Mouse (Mus musculus) liver, adult 2 months (tissue): Measurements from ENCODE around the gene Lpar2. TPM values are rescaled to one million over a fixed set of nuclear protein-coding genes. Genes with fewer than 3 reads are reported as not detected.

Experiments used
- DNase-seq: peaks from one replicate; pipeline ENCODE4 v3.0.0-alpha.2; 2011; ENCODE audit warnings: low read depth, low spot score; ENCODE audit errors: extremely low read depth
- H3K27ac ChIP-seq: fragments of 200-500 bp; replicated peaks from 2 replicates; pipeline ENCODE4 v1.5.1; 2012; ENCODE audit warnings: low read depth, mild to moderate bottlenecking, control low read depth, inconsistent platforms, low read length; ENCODE audit not compliant: insufficient read depth
- H3K27me3 ChIP-seq: fragments of 200-500 bp; 2 replicates; pipeline ENCODE4 v1.6.1; 2012; ENCODE audit warnings: mild to moderate bottlenecking, moderate library complexity, low read length, inconsistent platforms; ENCODE audit not compliant: control insufficient read depth, insufficient read depth
- H3K36me3 ChIP-seq: fragments of 200-500 bp; 2 replicates; pipeline ENCODE4 v1.6.1; 2012; ENCODE audit warnings: low read length, inconsistent platforms; ENCODE audit not compliant: control insufficient read depth, insufficient read depth
- H3K4me1 ChIP-seq: fragments of 200-500 bp; 2 replicates; pipeline ENCODE4 v1.6.1; 2011; ENCODE audit warnings: low read length; ENCODE audit not compliant: control insufficient read depth, insufficient read depth
- H3K4me3 ChIP-seq: fragments of 200-500 bp; 2 replicates; pipeline ENCODE4 v1.5.1; 2011; ENCODE audit warnings: low read depth, mild to moderate bottlenecking, control low read depth, low read length, moderate library complexity; ENCODE audit not compliant: insufficient read depth
- H3K79me2 ChIP-seq: fragments of 200-500 bp; 2 replicates; pipeline ENCODE4 v1.6.1; 2012; ENCODE audit warnings: inconsistent platforms, mild to moderate bottlenecking, low read length, moderate library complexity; ENCODE audit not compliant: control insufficient read depth, insufficient read depth
- H3K9ac ChIP-seq: fragments of 200-500 bp; 2 replicates; pipeline ENCODE4 v1.6.1; 2012; ENCODE audit warnings: low read depth, mild to moderate bottlenecking, control low read depth, inconsistent platforms, low read length
- CTCF ChIP-seq: fragments of 200-500 bp; IDR thresholded peaks from 2 replicates; pipeline ENCODE4 v1.5.1; 2011; ENCODE audit warnings: low read depth, low read length, control low read depth
- POLR2A ChIP-seq: fragments of 200-500 bp; IDR thresholded peaks from 2 replicates; pipeline ENCODE4 v1.6.1; 2011; ENCODE audit warnings: low read length, control low read depth; ENCODE audit not compliant: insufficient read depth; ENCODE audit errors: extremely low read depth
- WGBS: fragments of 180-500 bp; shearing (Covaris S2); methylation state at CpG from one replicate; pipeline ENCODE4 v1.1.7; 2018; 5-methylcytosine and 5-hydroxymethylcytosine counted together
- polyA plus RNA-seq: library from polyadenylated mRNA; depleted of rRNA; stranded (reverse); fragments of >200 nt; gene quantifications from 2 replicates; pipeline ENCODE4 v1.2.3, GENCODE M21; 2012; rRNA removed
- total RNA-seq: library from RNA; depleted of rRNA; stranded (reverse); fragments of >200 nt; gene quantifications from 2 replicates; pipeline ENCODE4 v1.2.3, GENCODE M21; 2014; rRNA removed

The Lpar2 gene
- total and polyA plus RNA-seq, 2 experiments = 0.18 to 0.77 TPM

GRCm38 (mm10) chr8:69877992-69878391 is 55.8 kb downstream of the Lpar2 start:
- Histone ChIP-seq H3K4me3 (no peak overlapping the region), H3K36me3 (no peaks in the 10 kb centered on the region), H3K9ac (no peak overlapping the region), H3K4me1 (no peaks in the 10 kb centered on the region), H3K27me3 (peaks cover 27% of the 10 kb centered on the region), H3K27ac (no peak overlapping the region), H3K79me2 (no peaks in the 10 kb centered on the region)
- 78% methylated on average over 3 of the region's 3 CpGs for WGBS
- no peak for DNase-seq
- TF ChIP-seq CTCF (no peak), POLR2A (no peak)

GRCm38 (mm10) chr8:69879678-69880077 is 57.4 kb downstream of the Lpar2 start:
- no peak overlapping the region for H3K9ac ChIP-seq
- no peak overlapping the region for H3K4me3 ChIP-seq
- no peak for DNase-seq
- no peaks in the 10 kb centered on the region for H3K36me3 ChIP-seq
- WGBS = 68% methylated on average over 8 of the region's 8 CpGs
- H3K4me1 ChIP-seq = no peaks in the 10 kb centered on the region
- H3K79me2 ChIP-seq = no peaks in the 10 kb centered on the region
- no peak overlapping the region for H3K27ac ChIP-seq
- TF ChIP-seq POLR2A (no peak), CTCF (no peak)
- peaks cover 33% of the 10 kb centered on the region for H3K27me3 ChIP-seq

Other genes with a start within 250 kb of the Lpar2 start
- gene Zfp868, start 196.9 kb upstream of the Lpar2 start, total RNA-seq = 7.4 and 7.7 TPM in 2 replicates
- gene Zfp868, start 196.9 kb upstream of the Lpar2 start, polyA plus RNA-seq = 1.7 and 2.1 TPM in 2 replicates
- gene Zfp964, start 167.9 kb upstream of the Lpar2 start, total RNA-seq = 1.8 and 2.0 TPM in 2 replicates
- gene Zfp964, start 167.9 kb upstream of the Lpar2 start, polyA plus RNA-seq = 0.30 and 0.31 TPM in 2 replicates
- gene Zfp869, start 111.7 kb upstream of the Lpar2 start, total RNA-seq = 14.0 and 17.4 TPM in 2 replicates
- 1.2 and 1.8 TPM in 2 replicates for gene Zfp869, start 111.7 kb upstream of the Lpar2 start, polyA plus RNA-seq
- 4.0 and 4.1 TPM in 2 replicates for gene Zfp963, start 72.5 kb upstream of the Lpar2 start, total RNA-seq
- gene Zfp963, start 72.5 kb upstream of the Lpar2 start, polyA plus RNA-seq = 1.4 and 1.7 TPM in 2 replicates
- not detected in 2 replicates for gene Gm20422, start 47.5 kb upstream of the Lpar2 start, total RNA-seq
- gene Gm20422, start 47.5 kb upstream of the Lpar2 start, polyA plus RNA-seq = not detected in 2 replicates
- gene Atp13a1, start 31.3 kb upstream of the Lpar2 start, total RNA-seq = 19.4 and 29.1 TPM in 2 replicates
- 42.6 and 60.1 TPM in 2 replicates for gene Atp13a1, start 31.3 kb upstream of the Lpar2 start, polyA plus RNA-seq
- 13.1 and 13.2 TPM in 2 replicates for gene Zfp866, start 31.3 kb upstream of the Lpar2 start, total RNA-seq
- 3.3 and 4.6 TPM in 2 replicates for gene Zfp866, start 31.3 kb upstream of the Lpar2 start, polyA plus RNA-seq
- gene Gmip, start 13.8 kb upstream of the Lpar2 start, total RNA-seq = 2.2 and 4.2 TPM in 2 replicates
- 6.5 and 12.6 TPM in 2 replicates for gene Gmip, start 13.8 kb upstream of the Lpar2 start, polyA plus RNA-seq
- 0.20 and 0.46 TPM in 2 replicates for gene Pbx4, start 10.1 kb downstream of the Lpar2 start, total RNA-seq
- gene Pbx4, start 10.1 kb downstream of the Lpar2 start, polyA plus RNA-seq = 0.65 and 1.7 TPM in 2 replicates
- gene Cilp2, start 65.3 kb downstream of the Lpar2 start, total RNA-seq = under 0.01 TPM in 1 of 2 replicates, not detected in the other
- gene Cilp2, start 65.3 kb downstream of the Lpar2 start, polyA plus RNA-seq = 0.01 and 0.05 TPM in 2 replicates
- not detected in 2 replicates for gene Tssk6, start 79.8 kb downstream of the Lpar2 start, total RNA-seq
- gene Tssk6, start 79.8 kb downstream of the Lpar2 start, polyA plus RNA-seq = 0.09 TPM in 1 of 2 replicates, not detected in the other
- gene Ndufa13, start 80.1 kb downstream of the Lpar2 start, total RNA-seq = 132 and 141 TPM in 2 replicates
- 206 and 221 TPM in 2 replicates for gene Ndufa13, start 80.1 kb downstream of the Lpar2 start, polyA plus RNA-seq
- 0.20 and 0.83 TPM in 2 replicates for gene Yjefn3, start 80.3 kb downstream of the Lpar2 start, total RNA-seq
- gene Yjefn3, start 80.3 kb downstream of the Lpar2 start, polyA plus RNA-seq = 1.4 and 2.0 TPM in 2 replicates
- 11.2 and 16.8 TPM in 2 replicates for gene Gatad2a, start 174.0 kb downstream of the Lpar2 start, total RNA-seq
- 35.0 and 35.5 TPM in 2 replicates for gene Gatad2a, start 174.0 kb downstream of the Lpar2 start, polyA plus RNA-seq
- gene Mau2, start 220.3 kb downstream of the Lpar2 start, total RNA-seq = 18.0 and 24.4 TPM in 2 replicates
- 30.1 and 40.5 TPM in 2 replicates for gene Mau2, start 220.3 kb downstream of the Lpar2 start, polyA plus RNA-seq
- 5.1 and 5.6 TPM in 2 replicates for gene Sugp1, start 220.4 kb downstream of the Lpar2 start, total RNA-seq
- 5.1 and 5.3 TPM in 2 replicates for gene Sugp1, start 220.4 kb downstream of the Lpar2 start, polyA plus RNA-seq